In the genomic region with DNA sequence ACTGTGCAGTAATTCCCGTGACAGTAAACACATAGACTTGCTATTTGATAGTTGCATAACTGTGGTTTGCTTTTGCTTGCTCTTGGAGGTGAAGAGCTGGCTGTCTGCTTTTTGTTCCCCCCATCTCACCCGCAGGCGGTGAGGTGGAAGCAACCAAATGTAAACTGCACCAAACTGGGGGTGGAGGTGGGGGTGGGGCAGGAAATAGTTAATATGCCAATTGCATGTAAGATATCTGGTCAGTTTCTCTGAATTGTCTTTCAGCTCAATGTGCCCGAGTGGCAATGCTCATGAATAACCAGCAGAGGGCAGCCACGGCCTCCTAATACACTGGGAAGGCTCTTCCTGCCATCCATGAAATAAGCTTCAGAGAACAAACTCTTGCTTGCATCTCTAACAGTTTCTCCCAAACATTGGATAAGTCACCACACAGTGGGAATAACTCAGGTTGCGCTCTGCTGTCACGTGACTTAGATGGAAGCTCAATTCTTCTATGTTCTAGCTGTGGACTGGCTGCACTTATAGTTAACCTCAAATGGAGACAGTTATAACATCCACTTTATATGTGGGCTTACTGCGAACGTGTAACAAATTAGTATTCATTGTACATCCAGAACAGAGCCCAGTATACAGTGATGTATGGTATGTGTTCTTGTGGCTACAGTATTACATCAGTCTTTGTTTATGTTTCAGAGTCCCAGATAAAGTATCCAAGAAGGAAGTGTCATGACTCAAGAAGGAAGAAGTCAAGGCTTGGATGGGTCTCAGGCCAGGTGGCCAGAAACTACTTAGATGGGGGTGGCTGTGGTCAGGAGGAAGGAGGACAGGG, we compare ENCODE assay signal across 9 mouse cellular contexts.
A peak's percentile ranks its signal among the peaks of the same experiment; 100 is the strongest.
DNase-seq lines count a peak whose midpoint lies in the region; ATAC-seq and TF ChIP-seq lines count a peak whose summit lies in the region.
"Had no signal": no experiment of that assay in that cellular context is flagged by ENCODE, and none has a peak within 500 bp of the region (broad histone marks: within the 10 kb centered on the region; RNA-seq: fewer than 3 reads in every experiment).

No protein-coding gene starts in this region.

- H3K9ac ChIP-seq in embryonic facial prominence, embryonic 11.5 days (replicated peaks; ENCODE audit: low read length) = no peak overlapping the region
- no peak overlapping the region for H3K9ac ChIP-seq in heart, postnatal 0 days (replicated peaks; ENCODE audit: low read depth, low read length)
- no peak overlapping the region for H3K9ac ChIP-seq in lung, embryonic 14.5 days

- H3K4me2 ChIP-seq in embryonic facial prominence, embryonic 11.5 days (ENCODE audit: low read depth, low read length) = no peak overlapping the region
- H3K4me2 ChIP-seq in heart, postnatal 0 days (ENCODE audit: low read depth, low read length) = no peak overlapping the region
- H3K4me2 ChIP-seq in lung, embryonic 14.5 days = no peak overlapping the region

- no peaks in the 10 kb centered on the region for H3K36me3 ChIP-seq in embryonic facial prominence, embryonic 11.5 days (replicated peaks; ENCODE audit: control insufficient read depth, insufficient read depth, low read depth, low read length)
- H3K36me3 ChIP-seq in heart, postnatal 0 days (replicated peaks; ENCODE audit: control insufficient read depth, insufficient read depth, low read length) = no peaks in the 10 kb centered on the region
- H3K36me3 ChIP-seq in lung, embryonic 14.5 days (ENCODE audit: insufficient read depth) = no peaks in the 10 kb centered on the region

- 32% methylated on average over 9 of the region's 9 CpGs for WGBS in embryonic facial prominence, embryonic 11.5 days
- 27% methylated on average over 9 of the region's 9 CpGs for WGBS in heart, postnatal 0 days
- WGBS in lung, embryonic 14.5 days = 24% methylated on average over 9 of the region's 9 CpGs

- TF ChIP-seq EP300 in heart, postnatal 0 days (IDR thresholded peaks at IDR 0.05; ENCODE audit: low read depth) = no peak

- H3K27me3 ChIP-seq in embryonic facial prominence, embryonic 11.5 days (ENCODE audit: control insufficient read depth, insufficient read depth, low read length) = no peaks in the 10 kb centered on the region; the same call in 1 of the 2 replicates
- H3K27me3 ChIP-seq in heart, postnatal 0 days (ENCODE audit: control insufficient read depth, insufficient read depth, low read length) = 0 out of 2 replicates have a peak, but pooled peaks cover 25% of the 10 kb centered on the region
- no peaks in the 10 kb centered on the region for H3K27me3 ChIP-seq in lung, embryonic 14.5 days (ENCODE audit: insufficient read depth, low read length)

- no peak overlapping the region for H3K4me3 ChIP-seq in embryonic facial prominence, embryonic 11.5 days (ENCODE audit: low read depth, low read length)
- H3K4me3 ChIP-seq in heart, postnatal 0 days (ENCODE audit: low read depth, low read length) = no peak overlapping the region
- no peak overlapping the region for H3K4me3 ChIP-seq in lung, embryonic 14.5 days (ENCODE audit: low read depth, low read length)
- H3K4me3 ChIP-seq: erythroblast, embryonic 14.5 days had no signal

- H3K9me3 ChIP-seq in embryonic facial prominence, embryonic 11.5 days (replicated peaks; ENCODE audit: control insufficient read depth, low read length) = no peaks in the 10 kb centered on the region
- H3K9me3 ChIP-seq in heart, postnatal 0 days (replicated peaks; ENCODE audit: control insufficient read depth, low read length) = no peaks in the 10 kb centered on the region
- H3K9me3 ChIP-seq in lung, embryonic 14.5 days (ENCODE audit: low read depth, low read length) = no peaks in the 10 kb centered on the region

- no peak for ATAC-seq in embryonic facial prominence, embryonic 11.5 days (replicated peaks; ENCODE audit: insufficient number of reproducible peaks, low FRiP score, low TSS enrichment, low read depth)
- ATAC-seq in heart, postnatal 0 days (ENCODE audit: insufficient read depth, low read depth) = peak; percentile 44; the same call in 1 of the 2 replicates
- ATAC-seq in lung, embryonic 14.5 days (ENCODE audit: insufficient read depth) = peak; percentile 70; the same call in 1 of the 2 replicates

- DNase-seq in CD4-positive helper T cell, adult 2 months (ENCODE audit: low read depth, low spot score) = peak; percentile 17
- peak; percentile 76 for DNase-seq in adrenal gland, postnatal 14 days
- DNase-seq in embryonic facial prominence, embryonic 11.5 days (ENCODE audit: low spot score) = peak; percentile 83
- DNase-seq in heart, postnatal 0 days (ENCODE audit: low spot score) = peak; percentile 65
- peak; percentile 37 to 79 for DNase-seq in kidney, postnatal 36 days
- peak; percentile 92 for DNase-seq in lung, embryonic 14.5 days
- peak; percentile 68 for DNase-seq in ovary, postnatal 36 days (ENCODE audit: low spot score)
- DNase-seq in urinary bladder, postnatal 14 days (ENCODE audit: low spot score) = peak; percentile 64

- no peaks in the 10 kb centered on the region for H3K4me1 ChIP-seq in embryonic facial prominence, embryonic 11.5 days (ENCODE audit: control insufficient read depth, insufficient read depth, low read length)
- no peaks in the 10 kb centered on the region for H3K4me1 ChIP-seq in heart, postnatal 0 days (ENCODE audit: control insufficient read depth, insufficient read depth)
- H3K4me1 ChIP-seq in lung, embryonic 14.5 days (ENCODE audit: insufficient read depth) = no peaks in the 10 kb centered on the region

- TF ChIP-seq CTCF in heart, postnatal 0 days (IDR thresholded peaks at IDR 0.05; ENCODE audit: low read depth) = peak; percentile 89
- peak; percentile 94 for TF ChIP-seq CTCF in lung, embryonic 14.5 days (IDR thresholded peaks at IDR 0.05; ENCODE audit: low read depth)

- no peak overlapping the region for H3K27ac ChIP-seq in embryonic facial prominence, embryonic 11.5 days (replicated peaks; ENCODE audit: low read depth, low read length)
- H3K27ac ChIP-seq in heart, postnatal 0 days (ENCODE audit: low read depth) = no peak overlapping the region
- H3K27ac ChIP-seq in lung, embryonic 14.5 days (ENCODE audit: low read depth) = no peak overlapping the region

Comparison
In these comparisons a context has a peak if more than half of its experiments do, and no peak if none do; other contexts are left out.
1. DNase-seq: peak in every context shown above with its lines; median percentile 92 in lung, embryonic 14.5 days; 83 in embryonic facial prominence, embryonic 11.5 days; 76 in adrenal gland, postnatal 14 days; 68 in ovary, postnatal 36 days; 65 in heart, postnatal 0 days; 64 in urinary bladder, postnatal 14 days; 58 in kidney, postnatal 36 days; 17 in CD4-positive helper T cell, adult 2 months.